Mouse (Mus musculus) central nervous system, embryonic 11.5 days (tissue): ENCODE results near the gene Hbp1. TPM values are rescaled to one million over a fixed set of nuclear protein-coding genes. Genes with fewer than 3 reads are reported as not detected.

Experiments
- polyA plus RNA-seq: library from polyadenylated mRNA; depleted of rRNA; stranded (reverse); fragments of >200 nt; gene quantifications from 2 replicates; pipeline ENCODE4 v1.2.3, GENCODE M21; 2012; rRNA removed

The Hbp1 gene
- polyA plus RNA-seq: 50.3 and 89.3 TPM in 2 replicates

DNA sequence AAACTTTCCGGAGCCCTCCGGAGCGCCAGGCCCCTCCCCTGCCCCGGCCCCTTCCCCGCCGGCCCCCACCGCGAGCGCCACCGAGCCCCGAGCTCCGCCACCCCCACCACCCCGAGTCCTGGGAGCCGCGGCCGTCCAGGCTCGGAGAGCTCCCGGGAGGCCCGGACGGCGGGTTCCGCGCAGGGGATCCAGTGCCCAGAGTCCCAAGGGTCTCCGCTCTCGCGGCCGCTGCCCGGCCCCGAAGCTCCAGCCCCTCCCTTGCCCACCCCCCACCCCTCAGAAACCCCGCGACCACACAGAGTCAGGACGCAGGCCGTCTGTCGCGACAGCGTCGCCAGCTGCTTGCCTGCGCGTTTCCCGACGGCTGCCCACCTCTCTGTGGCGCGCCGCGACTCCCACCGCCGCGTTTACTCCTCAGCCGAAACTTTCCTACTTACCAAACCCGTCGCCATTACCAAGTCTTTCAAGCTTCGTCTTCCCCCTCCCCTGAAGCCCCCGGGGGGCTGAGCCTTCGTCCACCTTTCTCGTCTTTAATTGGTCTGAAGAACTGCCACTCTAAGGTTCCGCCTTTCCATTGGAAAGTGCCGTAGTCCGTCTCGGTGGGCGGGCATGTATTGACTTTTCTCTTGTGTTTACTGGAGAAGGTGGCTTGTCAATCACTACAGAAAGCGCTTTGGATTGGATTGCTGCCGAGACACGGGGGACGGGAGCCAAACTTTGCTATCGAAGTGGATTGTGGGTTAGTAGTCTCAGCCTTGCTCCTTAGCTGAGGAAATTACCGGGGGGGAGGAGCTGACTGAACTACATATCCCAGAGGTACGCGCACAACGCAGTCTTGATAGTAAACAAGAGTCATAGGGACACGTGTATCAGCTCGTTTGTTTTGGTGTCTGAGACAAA, at the start of gene Hbp1:
Hbp1 (minus strand) TSS at position 777 of the 900 bp plus-strand sequence.

Other genes with a start within 250 kb of the Hbp1 start
- gene Gpr22, start 236.6 kb downstream of the Hbp1 start, polyA plus RNA-seq: 1.7 and 3.5 TPM in 2 replicates
- 29.2 and 48.3 TPM in 2 replicates for gene Prkar2b, start 110.8 kb upstream of the Hbp1 start, polyA plus RNA-seq